Mouse (Mus musculus): ENCODE measurements at regions not wholly inside any gene's neighbourhood (a gene's known extent, or its start where the extent isn't known, plus 50 kb on each side); places are given as distances from the start of the nearest gene placed in this dataset.

DNA sequence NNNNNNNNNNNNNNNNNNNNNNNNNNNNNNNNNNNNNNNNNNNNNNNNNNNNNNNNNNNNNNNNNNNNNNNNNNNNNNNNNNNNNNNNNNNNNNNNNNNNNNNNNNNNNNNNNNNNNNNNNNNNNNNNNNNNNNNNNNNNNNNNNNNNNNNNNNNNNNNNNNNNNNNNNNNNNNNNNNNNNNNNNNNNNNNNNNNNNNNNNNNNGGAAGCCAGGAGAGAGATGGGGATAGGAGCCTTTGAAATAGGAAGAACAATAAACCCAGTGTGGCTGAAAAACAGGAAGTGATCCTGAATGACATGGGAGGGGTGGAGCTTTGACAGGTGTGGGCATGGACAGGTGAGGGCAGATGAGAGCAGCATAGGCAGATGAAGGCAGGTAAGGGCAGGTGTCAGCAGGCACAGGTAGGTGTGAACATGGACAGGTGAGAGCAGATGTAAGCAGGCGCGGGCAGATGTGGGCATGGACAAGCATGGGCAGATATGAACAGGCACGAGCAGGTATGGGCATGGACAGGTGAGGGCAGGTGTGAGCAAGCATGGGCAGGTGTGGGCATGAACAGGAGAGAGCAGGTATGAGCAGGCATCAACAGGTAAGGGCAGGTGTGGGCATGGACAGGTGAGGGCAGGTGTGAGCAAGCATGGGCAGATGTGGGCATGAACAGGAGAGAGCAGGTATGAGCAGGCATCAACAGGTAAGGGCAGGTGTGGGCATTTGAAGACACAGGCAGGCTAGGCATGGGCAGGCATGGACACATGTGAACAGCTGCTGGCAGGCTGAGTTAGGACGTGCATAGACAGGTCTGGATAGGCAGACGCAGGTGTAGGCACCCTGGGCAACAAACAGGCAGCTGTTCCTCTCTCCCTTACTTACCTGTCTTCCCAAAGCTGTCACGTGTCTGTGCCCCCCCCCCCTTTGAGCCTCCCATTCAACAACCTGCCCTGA lies 135.2 kb upstream of the Zmiz1 start:
- DNase-seq (ENCODE audit: low read depth, low spot score), result no peak

DNA sequence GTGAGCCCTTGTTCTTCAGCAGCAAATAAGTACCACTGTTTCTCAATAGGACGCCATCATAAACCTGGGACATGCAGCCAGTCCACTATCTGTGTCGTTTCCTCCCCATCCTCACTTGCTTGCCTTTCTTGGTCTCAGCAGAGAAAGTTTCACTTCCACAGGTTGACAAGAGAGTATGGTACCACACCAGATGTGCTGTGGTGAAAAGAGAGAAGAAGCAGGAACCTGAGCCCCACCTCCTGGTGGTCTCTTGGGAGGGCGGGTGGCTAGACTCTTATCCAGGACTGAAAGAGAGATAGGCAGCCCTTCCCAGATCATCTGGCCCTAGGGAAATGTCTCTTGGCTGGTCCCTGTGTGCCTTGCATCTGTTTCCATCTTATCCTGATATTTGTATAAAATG lies 133.1 kb upstream of the Zmiz1 start:
- DNase-seq (ENCODE audit: low read depth, low spot score), result no peak

- DNase-seq (ENCODE audit: low read depth, low spot score), result no peak
These were observed 130.8 kb upstream of the Zmiz1 start for GRCm38 (mm10) chr14:25328230-25328629.

- no peak for DNase-seq (ENCODE audit: low read depth, low spot score)
These were observed 124.8 kb upstream of the Zmiz1 start for GRCm38 (mm10) chr14:25334186-25334585.

DNA sequence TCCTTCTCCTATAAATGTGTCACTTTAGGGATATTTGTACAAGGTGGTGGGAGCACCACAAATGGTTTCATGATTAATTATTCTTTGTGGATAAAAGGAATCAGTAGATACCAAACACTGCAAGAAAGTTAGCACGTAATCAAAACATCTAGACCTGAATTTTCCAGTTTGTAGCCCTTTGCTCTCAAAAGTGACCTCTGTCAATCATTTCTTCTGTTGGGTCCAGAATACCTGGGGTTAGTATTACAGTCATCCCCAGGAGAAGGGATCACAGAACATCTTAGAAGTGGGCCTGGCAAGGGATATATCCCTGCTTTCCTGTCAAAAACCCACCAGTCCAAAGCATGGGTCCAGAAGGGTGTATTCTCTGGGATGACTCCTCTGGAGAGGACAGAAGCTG lies 122.1 kb upstream of the Zmiz1 start:
- no peak for DNase-seq (ENCODE audit: low read depth, low spot score)

- peak; percentile 53 for DNase-seq (ENCODE audit: low read depth, low spot score)
These were observed 120.5 kb upstream of the Zmiz1 start for GRCm38 (mm10) chr14:25338404-25339051.

GRCm38 (mm10) chr14:25340845-25341244 lies 118.1 kb upstream of the Zmiz1 start:
- DNase-seq (ENCODE audit: low read depth, low spot score), result no peak

DNA sequence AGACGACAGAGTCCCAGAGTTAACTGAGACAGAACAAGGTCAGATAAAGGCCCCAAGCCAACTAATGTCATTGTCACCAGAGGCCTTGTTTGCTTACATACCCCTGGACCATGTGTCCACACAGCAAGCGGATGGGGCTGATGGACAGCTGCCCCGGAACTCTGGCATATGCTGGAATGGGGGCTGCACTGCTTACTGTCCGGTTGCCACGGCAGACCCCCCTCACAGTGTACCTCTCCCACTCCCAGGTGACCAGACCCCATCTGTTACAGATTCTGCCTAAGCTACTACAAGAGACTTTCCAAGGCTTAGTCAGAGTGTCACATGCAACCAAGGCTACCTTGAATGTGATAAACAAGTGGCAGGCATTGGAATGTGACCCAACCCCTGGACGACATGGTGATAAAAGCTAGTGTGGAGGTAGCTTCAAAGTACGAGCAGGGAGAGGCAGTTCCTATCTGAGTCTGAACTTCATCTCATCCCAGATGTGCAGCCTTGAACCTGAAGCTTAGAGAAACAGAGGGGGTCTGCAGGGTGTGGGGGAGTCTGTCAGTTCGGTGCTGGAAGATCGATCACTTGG lies 117.0 kb upstream of the Zmiz1 start:
- DNase-seq (ENCODE audit: low read depth, low spot score), result no peak

DNA sequence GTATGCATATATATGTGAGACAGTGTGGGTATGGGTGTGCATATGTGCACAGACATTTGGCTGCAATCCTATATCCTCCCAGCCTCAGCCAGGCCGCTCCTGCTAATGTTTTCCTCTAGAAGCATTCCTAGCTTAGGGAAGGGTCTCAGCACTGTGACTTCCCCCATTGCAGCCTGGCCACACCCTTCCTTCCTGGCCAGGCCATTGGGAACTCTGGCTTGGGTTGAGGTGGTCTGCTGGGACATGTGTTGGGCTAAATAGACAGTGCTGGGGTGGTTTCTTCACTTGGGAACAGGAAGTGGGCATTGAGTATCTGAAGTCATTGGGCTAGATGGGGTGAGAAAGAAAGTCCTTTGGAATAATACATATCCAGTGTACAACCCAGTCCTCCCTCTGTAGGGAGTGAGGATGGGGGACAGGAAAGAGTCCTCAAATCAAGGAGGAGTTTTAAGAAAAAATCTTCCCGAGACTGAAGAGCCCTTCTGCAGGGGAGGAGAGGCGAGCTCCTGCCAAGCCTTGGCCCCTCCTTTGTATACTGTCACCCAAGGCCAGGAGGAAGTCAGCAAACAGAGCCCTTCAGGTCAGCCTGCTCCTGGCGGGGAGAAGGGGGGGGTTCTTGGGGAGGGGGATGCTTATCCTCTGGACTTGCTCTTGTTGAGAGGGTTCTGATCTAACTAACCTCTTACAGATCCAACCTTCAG lies 116.0 kb upstream of the Zmiz1 start:
- DNase-seq (ENCODE audit: low read depth, low spot score), result no peak

GRCm38 (mm10) chr14:25345995-25346394 lies 113.0 kb upstream of the Zmiz1 start:
- DNase-seq (ENCODE audit: low read depth, low spot score), result no peak

DNA sequence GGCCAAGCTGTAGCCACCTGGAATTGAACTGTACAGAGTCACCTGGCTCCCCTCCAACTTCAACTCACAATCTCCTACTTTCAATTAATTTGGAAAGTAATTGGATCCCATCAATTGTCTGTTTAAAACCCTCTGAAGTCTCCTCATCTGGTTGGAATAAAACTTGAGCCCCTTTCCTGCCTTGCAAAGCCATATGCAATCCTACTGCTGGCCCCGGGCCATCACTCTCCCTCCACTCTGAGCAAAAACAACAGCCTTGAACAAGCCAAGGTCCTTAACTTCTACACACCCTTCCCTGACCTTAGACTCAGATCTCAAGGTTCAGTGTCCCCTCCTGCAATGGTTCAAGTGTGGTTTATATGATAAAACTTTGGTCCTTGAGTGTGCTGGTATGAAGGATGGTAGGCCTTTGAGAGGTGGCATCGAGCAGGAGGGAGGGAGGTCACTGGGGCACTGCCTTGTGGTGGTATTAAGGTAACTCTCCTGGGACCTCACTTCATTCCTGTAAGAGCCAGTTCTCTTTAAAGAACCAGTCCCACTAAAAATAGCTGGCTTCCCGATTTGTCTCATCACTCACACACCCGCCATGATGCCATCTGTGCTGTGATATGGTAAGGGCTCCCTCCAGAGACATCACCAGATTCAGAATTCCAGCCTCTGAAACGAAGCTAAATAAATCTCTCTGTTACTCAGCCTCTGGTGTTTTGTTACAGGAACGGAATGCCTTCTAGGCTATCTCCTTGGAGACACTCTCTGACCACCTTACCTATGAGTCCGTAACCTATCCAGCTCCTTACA lies 112.0 kb upstream of the Zmiz1 start:
- DNase-seq (ENCODE audit: low read depth, low spot score), result no peak

- DNase-seq (ENCODE audit: low read depth, low spot score), result no peak
These were observed 108.6 kb upstream of the Zmiz1 start for GRCm38 (mm10) chr14:25350282-25350964.

DNA sequence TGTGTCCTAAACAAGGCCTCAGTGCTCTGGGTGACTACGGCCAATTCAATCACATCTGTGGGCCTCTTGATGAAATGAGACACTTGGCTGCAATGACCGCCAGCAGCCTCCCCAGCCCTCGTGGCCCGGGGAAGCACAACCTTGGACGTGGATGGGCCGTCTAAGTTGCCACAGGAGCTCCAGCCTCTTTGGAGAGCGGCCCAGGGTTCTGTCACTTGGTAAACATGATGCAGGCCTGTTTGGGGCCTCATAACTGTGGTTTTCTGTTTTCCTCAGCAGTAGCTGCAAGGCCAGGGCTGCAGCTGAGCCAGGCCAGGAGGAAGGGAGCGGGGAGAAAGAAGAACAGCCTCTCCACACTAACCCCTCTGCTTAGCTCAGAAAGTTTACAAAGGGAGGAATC lies 105.2 kb upstream of the Zmiz1 start:
- DNase-seq (ENCODE audit: low read depth, low spot score), result no peak

DNA sequence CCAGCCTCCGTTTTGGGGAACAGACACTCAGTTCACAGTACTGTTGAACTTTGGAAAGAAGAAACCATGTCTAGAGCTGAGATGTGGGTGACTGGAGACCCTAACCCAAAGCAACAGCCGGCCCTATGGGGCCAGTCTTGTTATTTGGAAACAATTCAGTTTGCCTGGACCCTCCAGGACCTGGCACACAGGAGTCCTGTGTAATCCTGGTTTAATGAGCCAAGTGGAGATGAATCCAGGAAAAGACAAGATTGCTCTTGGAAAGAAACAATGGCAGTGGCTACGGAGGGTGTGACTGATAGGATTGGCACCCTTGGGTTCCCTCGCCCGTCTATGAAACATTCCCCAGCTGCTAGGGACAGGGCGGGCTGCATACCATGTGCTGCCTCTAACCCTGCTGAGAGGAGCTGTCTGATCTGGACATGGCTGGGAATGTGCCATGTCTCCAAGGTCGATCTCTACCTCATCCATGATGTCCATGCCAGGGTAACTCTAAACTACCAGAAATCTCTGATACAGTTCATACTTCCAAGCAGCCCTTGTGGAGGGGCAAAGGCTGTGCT lies 104.6 kb upstream of the Zmiz1 start:
- no peak for DNase-seq (ENCODE audit: low read depth, low spot score)

DNA sequence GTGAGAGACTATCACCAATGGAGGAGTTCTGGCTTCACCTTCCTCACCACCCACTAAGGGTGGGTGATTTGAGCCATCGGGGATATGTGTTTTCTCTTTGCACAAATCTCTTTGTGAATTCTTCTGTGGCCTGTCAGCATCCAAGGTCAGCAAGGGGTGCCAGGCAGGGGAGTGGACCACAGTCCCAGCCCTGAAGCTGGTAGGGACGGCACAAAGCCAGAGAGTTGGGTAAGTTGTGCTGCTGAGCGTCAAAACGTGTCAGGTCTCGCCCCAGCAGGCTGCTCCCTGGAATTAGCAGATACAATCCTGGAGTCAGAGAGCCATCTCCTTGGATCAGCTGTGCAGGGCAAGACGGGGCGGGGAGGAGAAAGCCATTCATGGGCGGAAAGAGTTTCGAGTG lies 101.2 kb upstream of the Zmiz1 start:
- no peak for DNase-seq (ENCODE audit: low read depth, low spot score)

DNA sequence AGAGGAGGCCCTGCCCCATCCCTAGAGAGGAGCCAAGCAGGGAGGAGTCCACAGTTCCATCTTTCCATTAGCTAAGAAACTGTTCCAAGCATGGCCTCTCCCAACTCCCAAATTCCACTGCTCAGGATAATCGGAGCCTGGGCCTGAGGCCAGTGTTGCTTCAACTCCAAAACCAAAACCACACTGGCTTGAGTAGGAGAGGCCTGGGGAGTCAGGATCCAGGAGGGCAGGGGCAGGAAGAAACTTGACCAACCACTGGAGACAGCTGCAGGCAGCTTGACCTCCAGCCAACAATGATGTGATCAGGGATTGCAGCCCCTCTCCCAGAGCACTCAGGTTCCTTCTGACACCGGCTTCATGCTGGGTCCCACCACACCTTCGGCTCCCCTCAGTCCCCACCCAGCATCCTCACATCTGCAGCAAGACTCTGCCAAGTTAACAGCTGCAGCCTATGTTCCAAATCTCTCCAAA lies 99.1 kb upstream of the Zmiz1 start:
- no peak for DNase-seq (ENCODE audit: low read depth, low spot score)

GRCm38 (mm10) chr14:25360726-25361125 lies 98.3 kb upstream of the Zmiz1 start:
- no peak for DNase-seq (ENCODE audit: low read depth, low spot score)

GRCm38 (mm10) chr14:25361129-25361528 lies 97.9 kb upstream of the Zmiz1 start:
- DNase-seq (ENCODE audit: low read depth, low spot score), result no peak

DNA sequence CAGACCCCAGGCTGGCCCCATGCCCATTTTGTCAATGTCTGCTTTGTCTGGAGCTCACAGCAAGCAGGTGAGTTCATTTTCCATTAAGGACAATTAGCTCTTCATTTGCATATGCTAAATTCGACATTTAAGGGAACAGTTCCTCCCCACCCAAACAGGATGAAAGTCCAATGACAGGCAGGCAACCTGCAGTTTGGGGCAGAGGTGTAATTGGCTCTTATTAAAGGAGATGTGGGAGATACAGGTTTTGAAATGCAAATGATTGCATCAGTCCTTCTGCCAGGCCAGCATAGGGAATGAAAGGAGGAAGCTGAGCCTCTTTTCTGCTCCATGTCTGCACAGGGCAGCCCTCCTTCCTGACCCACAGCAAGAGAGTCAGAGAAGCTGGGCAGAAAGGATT lies 96.2 kb upstream of the Zmiz1 start:
- DNase-seq (ENCODE audit: low read depth, low spot score), result no peak

- no peak for DNase-seq (ENCODE audit: low read depth, low spot score)
These were observed 93.7 kb upstream of the Zmiz1 start for GRCm38 (mm10) chr14:25365226-25365800.
